14 mouse cellular contexts compared by ENCODE assay signal in the genomic region with DNA sequence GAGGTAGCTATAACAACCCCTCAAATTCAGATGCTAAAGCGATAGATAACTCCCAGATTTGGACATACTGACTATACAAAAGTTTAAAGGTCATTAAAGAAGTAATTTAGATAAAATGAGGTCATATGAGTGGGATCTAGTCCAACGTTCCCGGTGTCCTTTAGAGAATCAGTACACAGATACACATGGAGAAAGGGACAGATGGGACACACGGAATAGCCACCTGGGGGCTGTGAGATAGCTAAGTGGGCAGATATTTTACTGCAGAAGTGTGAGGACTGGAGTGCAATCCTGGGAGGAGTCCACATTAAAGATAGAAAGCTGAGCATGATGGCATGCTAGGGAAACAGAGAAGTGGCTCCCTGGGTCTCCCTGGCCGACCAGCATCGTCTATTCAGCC.
DNase-seq lines count a peak whose midpoint lies in the region.
"Had no signal": no experiment of that assay in that cellular context is flagged by ENCODE, and none has a peak within 500 bp of the region (broad histone marks: within the 10 kb centered on the region; RNA-seq: fewer than 3 reads in every experiment).

No protein-coding gene starts in this region.

- peak; percentile 48 to 56 for DNase-seq in cerebellum, adult 18-20 months
- no peak for DNase-seq in cerebellum, postnatal 4 days (ENCODE audit: low spot score in 2 of 2)
- peak; percentile 19 to 29 for DNase-seq in left cerebral cortex, postnatal 14 days (ENCODE audit: low spot score in 2 of 2)
- no peak for DNase-seq in left cerebral cortex, postnatal 10 days (ENCODE audit: extremely low spot score in 1 of 2, low spot score in 2 of 2)
- DNase-seq in cerebellum, adult 9-11 months, result peak; percentile 72
- DNase-seq in cerebellum, postnatal 36 days, result peak; percentile 42 to 62
- no peak for DNase-seq in embryo, embryonic 10.5 days (ENCODE audit: low spot score)
- no peak for DNase-seq in spleen, postnatal 14 days (ENCODE audit: low spot score in 2 of 2)
- DNase-seq: adrenal gland, postnatal 14 days; embryo, embryonic 11 days; gastrocnemius, postnatal 10 days; heart, adult 18-20 months; heart, postnatal 10 days; heart, postnatal 4 days had no signal

- intact Hi-C loops in left cerebral cortex, postnatal 14 days (cut with DNase I), result no loop called here
- intact Hi-C loops in left cerebral cortex, postnatal 10 days (cut with DNase I), result no loop called here

Comparison
In these comparisons a context has a peak if more than half of its experiments do, and no peak if none do; other contexts are left out.
1. DNase-seq: peak in cerebellum, adult 18-20 months (2 of 2), left cerebral cortex, postnatal 14 days (2 of 2), cerebellum, adult 9-11 months (single experiment) and cerebellum, postnatal 36 days (2 of 2); none in cerebellum, postnatal 4 days (0 of 2), left cerebral cortex, postnatal 10 days (0 of 2), embryo, embryonic 10.5 days (single experiment) and spleen, postnatal 14 days (0 of 2).